Mouse (Mus musculus): ENCODE measurements around the gene Tra2b.

DNA sequence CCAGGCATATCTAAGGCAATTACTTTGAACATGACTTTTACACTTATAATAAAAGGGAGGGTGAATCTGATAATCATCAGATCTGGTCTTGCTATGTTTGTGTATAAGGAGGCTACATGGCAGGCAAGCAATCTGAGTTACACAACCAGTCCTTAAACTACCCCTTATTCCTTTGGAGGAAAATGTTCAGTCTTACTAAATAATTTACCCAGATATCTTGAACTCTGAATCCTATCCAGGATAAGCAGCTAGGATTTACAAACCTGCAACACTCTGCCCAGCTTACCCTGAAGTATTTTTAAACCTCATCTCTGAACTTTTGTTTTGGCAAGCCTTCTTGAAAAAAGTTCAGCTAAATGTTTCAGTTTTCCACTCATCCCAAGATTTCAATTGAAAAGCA is 2.7 kb downstream of the Tra2b start:
- TF ChIP-seq CTCF (IDR thresholded peaks at IDR 0.05; ENCODE audit: low read depth) (no peak), EP300 (optimal IDR thresholded peaks at IDR 0.05) (no peak)

Data from stomach, postnatal 0 days (tissue).